Mouse (Mus musculus) small intestine, adult 2 months (tissue): ENCODE results near the gene Mmp23.

Experiments
- CTCF ChIP-seq: fragments of 200-500 bp; IDR thresholded peaks from 2 replicates; pipeline ENCODE4 v1.5.1; 2012; ENCODE audit warnings: low read depth, mild to moderate bottlenecking, control low read depth, inconsistent platforms, low read length, moderate library complexity, mixed read lengths; ENCODE audit not compliant: insufficient replicate concordance, insufficient read length; ENCODE audit errors: extremely low read depth
- POLR2A ChIP-seq: fragments of 200-500 bp; IDR thresholded peaks from 2 replicates; pipeline ENCODE4 v1.6.1; 2012; ENCODE audit warnings: low read depth, mild to moderate bottlenecking, control low read depth, inconsistent platforms, low read length, moderate library complexity

DNA sequence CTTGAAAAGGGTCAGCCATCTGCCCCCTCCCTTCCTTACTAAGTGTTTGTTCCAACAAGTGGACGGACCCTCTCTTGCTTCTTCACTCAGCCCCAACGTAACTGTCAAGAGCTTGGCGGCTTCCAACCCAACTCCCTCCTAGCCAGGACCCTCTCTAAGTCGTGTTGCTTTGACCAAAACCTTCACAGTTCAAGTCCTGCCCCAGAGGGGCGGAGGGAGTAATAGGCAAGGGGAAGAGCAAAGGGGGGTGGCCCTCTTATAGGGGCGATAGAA, 935 bp upstream of the Mmp23 start:
- TF ChIP-seq CTCF (no peak), POLR2A (no peak)
